Mouse (Mus musculus): ENCODE data around the gene D630045J12Rik. TPM values are rescaled to one million over a fixed set of nuclear protein-coding genes. Genes with fewer than 3 reads are reported as not detected.

Gene D630045J12Rik
- total and polyA plus RNA-seq, 2 experiments from 2014 or later, result 9.7 to 42.5 TPM

GRCm38 (mm10) chr6:38194046-38194445 is 59.8 kb downstream of the D630045J12Rik start:
- no peak overlapping the region for H3K9ac ChIP-seq (replicated peaks; ENCODE audit: low read length, poor library complexity, severe bottlenecking)
- no peaks in the 10 kb centered on the region for H3K4me1 ChIP-seq (ENCODE audit: insufficient read depth, low read length)
- H3K9me3 ChIP-seq (ENCODE audit: low read length), result no peaks in the 10 kb centered on the region
- ATAC-seq (ENCODE audit: low FRiP score) (no peak), DNase-seq (ENCODE audit: low spot score) (no peak)
- H3K4me3 ChIP-seq (ENCODE audit: low read depth, low read length), result no peak overlapping the region
- TF ChIP-seq CTCF (IDR thresholded peaks at IDR 0.05), result no peak
- no peak overlapping the region for H3K4me2 ChIP-seq (ENCODE audit: low read depth, low read length, poor library complexity, severe bottlenecking)
- 78% methylated on average over 7 of the region's 7 CpGs for WGBS
- H3K27ac ChIP-seq (ENCODE audit: low read depth, low read length), result no peak overlapping the region
- H3K36me3 ChIP-seq (ENCODE audit: insufficient read depth, low read length), result peaks cover 27% of the 10 kb centered on the region
- no peaks in the 10 kb centered on the region for H3K27me3 ChIP-seq (ENCODE audit: insufficient read depth, low read length)

- no peak overlapping the region for H3K9ac ChIP-seq (replicated peaks; ENCODE audit: low read length, poor library complexity, severe bottlenecking)
These were observed 60.9 kb downstream of the D630045J12Rik start for GRCm38 (mm10) chr6:38192952-38193351.

GRCm38 (mm10) chr6:38186312-38186950 is 67.4 kb downstream of the D630045J12Rik start:
- H3K27me3 ChIP-seq (ENCODE audit: insufficient read depth, low read length), result no peaks in the 10 kb centered on the region
- no peak overlapping the region for H3K4me2 ChIP-seq (ENCODE audit: low read depth, low read length, poor library complexity, severe bottlenecking)
- DNase-seq (ENCODE audit: low spot score) (no peak), ATAC-seq (ENCODE audit: low FRiP score) (no peak)
- H3K4me3 ChIP-seq (ENCODE audit: low read depth, low read length), result no peak overlapping the region
- H3K27ac ChIP-seq (ENCODE audit: low read depth, low read length), result no peak overlapping the region
- H3K9me3 ChIP-seq (ENCODE audit: low read length), result no peaks in the 10 kb centered on the region
- H3K4me1 ChIP-seq (ENCODE audit: insufficient read depth, low read length), result no peaks in the 10 kb centered on the region
- H3K36me3 ChIP-seq (ENCODE audit: insufficient read depth, low read length), result peaks cover 44% of the 10 kb centered on the region
- TF ChIP-seq CTCF (IDR thresholded peaks at IDR 0.05), result no peak
- H3K9ac ChIP-seq (replicated peaks; ENCODE audit: low read length, poor library complexity, severe bottlenecking), result no peak overlapping the region
- WGBS, result 87% methylated on average over 8 of the region's 8 CpGs

More at GRCm38 (mm10) chr6:38192952-38193351, 60.9 kb downstream of the D630045J12Rik start:
- no peak for DNase-seq (ENCODE audit: low spot score)
- H3K9me3 ChIP-seq (ENCODE audit: low read length), result no peaks in the 10 kb centered on the region
- H3K4me2 ChIP-seq (ENCODE audit: low read depth, low read length, poor library complexity, severe bottlenecking), result no peak overlapping the region
- peaks cover 35% of the 10 kb centered on the region for H3K36me3 ChIP-seq (ENCODE audit: insufficient read depth, low read length)
- no peak overlapping the region for H3K27ac ChIP-seq (ENCODE audit: low read depth, low read length)
- TF ChIP-seq CTCF (IDR thresholded peaks at IDR 0.05), result no peak
- no peaks in the 10 kb centered on the region for H3K4me1 ChIP-seq (ENCODE audit: insufficient read depth, low read length)
- 98% methylated on average over 7 of the region's 7 CpGs for WGBS
- no peak overlapping the region for H3K4me3 ChIP-seq (ENCODE audit: low read depth, low read length)
- H3K27me3 ChIP-seq (ENCODE audit: insufficient read depth, low read length), result no peaks in the 10 kb centered on the region
- ATAC-seq (ENCODE audit: low FRiP score), result no peak

DNA sequence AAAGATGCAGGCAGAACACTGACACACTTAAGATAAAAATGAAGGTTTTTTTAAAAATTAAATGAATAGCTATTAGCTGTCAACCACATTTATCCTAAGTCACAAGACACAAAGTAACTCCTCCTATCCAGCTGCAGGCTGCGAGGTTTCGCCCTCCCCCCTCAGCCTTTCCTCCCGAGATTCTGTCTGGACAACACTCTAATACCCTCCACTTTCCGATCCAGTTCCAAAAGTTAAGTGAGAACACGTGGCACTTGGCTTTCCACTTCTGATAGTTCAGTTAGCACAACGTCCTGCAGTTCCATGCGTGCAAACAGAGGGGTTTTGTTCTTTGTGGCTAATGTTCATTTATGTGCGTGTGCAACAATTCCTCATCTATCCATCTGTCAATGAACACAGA is 69.0 kb downstream of the D630045J12Rik start:
- no peak for ATAC-seq (ENCODE audit: low FRiP score)
- no peak overlapping the region for H3K27ac ChIP-seq (ENCODE audit: low read depth, low read length)
- 71% methylated on average over 8 of the region's 8 CpGs for WGBS

DNA sequence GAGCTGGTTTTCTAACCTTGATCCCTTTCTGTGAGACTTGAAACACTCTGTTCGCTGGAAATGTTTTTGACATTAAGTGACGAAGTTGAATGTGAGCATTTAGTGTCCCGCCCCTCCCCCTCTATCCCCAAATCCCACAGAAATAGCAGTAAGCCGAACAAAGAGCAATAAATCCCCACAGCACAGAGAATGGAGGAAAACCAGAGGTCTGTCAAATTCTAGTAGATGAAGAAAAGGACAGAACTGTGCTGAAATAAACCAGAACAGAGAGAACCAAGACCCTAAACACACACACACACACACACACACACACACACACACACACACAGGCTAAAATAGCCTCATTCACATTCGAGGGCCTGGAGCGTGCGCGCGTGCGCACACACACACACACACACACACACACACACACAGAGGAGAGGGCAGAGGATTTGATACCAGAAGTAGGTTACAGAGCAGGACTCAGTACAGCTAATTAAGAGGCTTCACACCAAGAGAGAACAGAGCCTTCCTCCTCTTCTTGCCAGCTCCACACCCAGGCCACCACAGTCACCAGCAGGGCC is 72.0 kb downstream of the D630045J12Rik start:
- no peaks in the 10 kb centered on the region for H3K4me1 ChIP-seq (ENCODE audit: insufficient read depth, low read length)
- H3K4me2 ChIP-seq (ENCODE audit: low read depth, low read length, poor library complexity, severe bottlenecking), result no peak overlapping the region
- ATAC-seq (ENCODE audit: low FRiP score) (no peak), DNase-seq (ENCODE audit: low spot score) (no peak)
- H3K27ac ChIP-seq (ENCODE audit: low read depth, low read length), result no peak overlapping the region
- peaks cover 57% of the 10 kb centered on the region for H3K36me3 ChIP-seq (ENCODE audit: insufficient read depth, low read length)
- WGBS, result 70% methylated on average over 10 of the region's 10 CpGs
- no peak for TF ChIP-seq CTCF (IDR thresholded peaks at IDR 0.05)
- no peaks in the 10 kb centered on the region for H3K27me3 ChIP-seq (ENCODE audit: insufficient read depth, low read length)
- H3K4me3 ChIP-seq (ENCODE audit: low read depth, low read length), result no peak overlapping the region
- no peak overlapping the region for H3K9ac ChIP-seq (replicated peaks; ENCODE audit: low read length, poor library complexity, severe bottlenecking)
- H3K9me3 ChIP-seq (ENCODE audit: low read length), result no peaks in the 10 kb centered on the region

More for the DNA sequence above, 69.0 kb downstream of the D630045J12Rik start:
- no peak overlapping the region for H3K4me3 ChIP-seq (ENCODE audit: low read depth, low read length)
- H3K4me1 ChIP-seq (ENCODE audit: insufficient read depth, low read length), result no peaks in the 10 kb centered on the region
- no peak overlapping the region for H3K4me2 ChIP-seq (ENCODE audit: low read depth, low read length, poor library complexity, severe bottlenecking)
- peaks cover 52% of the 10 kb centered on the region for H3K36me3 ChIP-seq (ENCODE audit: insufficient read depth, low read length)
- H3K27me3 ChIP-seq (ENCODE audit: insufficient read depth, low read length), result no peaks in the 10 kb centered on the region
- no peak overlapping the region for H3K9ac ChIP-seq (replicated peaks; ENCODE audit: low read length, poor library complexity, severe bottlenecking)
- no peak for DNase-seq (ENCODE audit: low spot score)
- TF ChIP-seq CTCF (IDR thresholded peaks at IDR 0.05), result no peak
- H3K9me3 ChIP-seq (ENCODE audit: low read length), result no peaks in the 10 kb centered on the region

DNA sequence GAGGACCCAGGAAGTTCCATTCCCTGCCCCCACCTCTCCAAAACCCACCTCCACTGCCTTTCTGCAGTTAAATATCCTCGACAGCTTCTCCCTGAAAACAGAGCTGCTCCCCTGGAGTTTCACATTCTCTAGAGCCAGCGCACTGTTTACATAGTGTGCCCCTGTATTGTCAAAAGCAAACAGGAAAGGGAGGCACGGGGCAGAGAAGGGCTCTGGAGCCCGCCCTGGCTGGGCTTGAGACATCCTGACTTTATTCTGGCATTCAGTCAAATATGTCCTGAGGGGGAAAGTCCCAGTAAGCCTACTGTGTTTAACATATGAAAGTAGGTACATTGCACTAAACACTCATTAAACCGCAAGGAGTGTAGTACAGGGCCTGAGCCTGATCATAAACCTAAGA is 73.1 kb downstream of the D630045J12Rik start:
- H3K27me3 ChIP-seq (ENCODE audit: insufficient read depth, low read length), result no peaks in the 10 kb centered on the region
- DNase-seq (ENCODE audit: low spot score) (no peak), ATAC-seq (ENCODE audit: low FRiP score) (no peak)
- H3K4me1 ChIP-seq (ENCODE audit: insufficient read depth, low read length), result no peaks in the 10 kb centered on the region
- H3K9me3 ChIP-seq (ENCODE audit: low read length), result no peaks in the 10 kb centered on the region
- no peak overlapping the region for H3K4me2 ChIP-seq (ENCODE audit: low read depth, low read length, poor library complexity, severe bottlenecking)
- H3K9ac ChIP-seq (replicated peaks; ENCODE audit: low read length, poor library complexity, severe bottlenecking), result no peak overlapping the region
- H3K4me3 ChIP-seq (ENCODE audit: low read depth, low read length), result no peak overlapping the region
- TF ChIP-seq CTCF (IDR thresholded peaks at IDR 0.05), result no peak
- no peak overlapping the region for H3K27ac ChIP-seq (ENCODE audit: low read depth, low read length)
- WGBS, result 48% methylated on average over 5 of the region's 5 CpGs
- peaks cover 51% of the 10 kb centered on the region for H3K36me3 ChIP-seq (ENCODE audit: insufficient read depth, low read length)

Measured in midbrain, postnatal 0 days (tissue).